Mouse (Mus musculus) myocyte (in vitro differentiated cells): ENCODE results near the gene Cask. TPM values are rescaled to one million over a fixed set of nuclear protein-coding genes. Genes with fewer than 3 reads are reported as not detected.

Source experiments
- H3K27me3 ChIP-seq: one replicate; pipeline ENCODE4 v1.6.1; 2011; ENCODE audit not compliant: control insufficient read depth, insufficient read depth, insufficient read length
- H3K36me3 ChIP-seq: one replicate; pipeline ENCODE4 v1.6.1; 2011; ENCODE audit not compliant: control insufficient read depth, insufficient read depth
- H3K4me2 ChIP-seq: one replicate; pipeline ENCODE4 v1.6.1; 2011; ENCODE audit warnings: low read depth, control low read depth
- H3K4me3 ChIP-seq: one replicate; pipeline ENCODE4 v1.5.1; 2011; ENCODE audit warnings: mild to moderate bottlenecking, control low read depth, moderate library complexity
- H3K79me2 ChIP-seq: one replicate; pipeline ENCODE4 v1.6.1; 2011; ENCODE audit not compliant: control insufficient read depth, insufficient read depth
- H3ac ChIP-seq: one replicate; pipeline ENCODE4 v1.6.1; 2011; ENCODE audit not compliant: control insufficient read depth, insufficient read length
- CEBPB ChIP-seq: IDR thresholded peaks from 2 replicates; pipeline ENCODE4 v1.6.1; 2011; ENCODE audit warnings: mild to moderate bottlenecking, moderate library complexity; ENCODE audit not compliant: poor library complexity, insufficient read depth, severe bottlenecking
- E2F4 ChIP-seq: IDR thresholded peaks from one replicate; pipeline ENCODE4 v1.6.1; 2011; ENCODE audit warnings: mild to moderate bottlenecking, control low read depth, moderate library complexity; ENCODE audit not compliant: insufficient read depth
- MAX ChIP-seq: IDR thresholded peaks from one replicate; pipeline ENCODE4 v1.6.1; 2011; ENCODE audit warnings: low read depth, mild to moderate bottlenecking, control low read depth
- MYOD1 ChIP-seq, 3 experiments: IDR thresholded peaks; one replicate each; pipeline ENCODE4 v1.6.1; 2011; ENCODE audit warnings: control low read depth in 2 of 3, low read depth in 2 of 3, mild to moderate bottlenecking in 2 of 3, moderate library complexity in 1 of 3; ENCODE audit not compliant: insufficient read length in 2 of 3, control insufficient read depth in 1 of 3
- MYOG ChIP-seq, 3 experiments: IDR thresholded peaks; one replicate each; pipeline ENCODE4 v1.6.1; 2011; ENCODE audit warnings: control low read depth in 2 of 3, low read depth in 2 of 3, mild to moderate bottlenecking in 2 of 3; ENCODE audit not compliant: insufficient read length in 2 of 3, control insufficient read depth in 1 of 3, insufficient read depth in 1 of 3
- POLR2A ChIP-seq: IDR thresholded peaks from one replicate; pipeline ENCODE4 v1.6.1; 2011; ENCODE audit warnings: low read depth, mild to moderate bottlenecking, control low read depth, moderate library complexity; ENCODE audit not compliant: insufficient read length
- POLR2AphosphoS2 ChIP-seq: IDR thresholded peaks from one replicate; pipeline ENCODE4 v1.6.1; 2011; ENCODE audit warnings: low read depth, control low read depth; ENCODE audit not compliant: insufficient read length
- REST ChIP-seq: IDR thresholded peaks from one replicate; pipeline ENCODE4 v1.6.1; 2011; ENCODE audit warnings: mild to moderate bottlenecking, control low read depth, moderate library complexity; ENCODE audit not compliant: insufficient read depth, insufficient read length
- SRF ChIP-seq: IDR thresholded peaks from one replicate; pipeline ENCODE4 v1.6.1; 2011; ENCODE audit warnings: low read depth; ENCODE audit not compliant: control insufficient read depth, insufficient read length
- TCF12 ChIP-seq: IDR thresholded peaks from one replicate; pipeline ENCODE4 v1.6.1; 2011; ENCODE audit warnings: mild to moderate bottlenecking, control low read depth; ENCODE audit not compliant: poor library complexity, insufficient read depth, severe bottlenecking
- TCF3 ChIP-seq: IDR thresholded peaks from one replicate; pipeline ENCODE4 v1.6.1; 2011; ENCODE audit warnings: low read depth, control low read depth; ENCODE audit not compliant: insufficient read length
- USF1 ChIP-seq: IDR thresholded peaks from one replicate; pipeline ENCODE4 v1.6.1; 2011; ENCODE audit warnings: low read depth, mild to moderate bottlenecking, control low read depth, moderate library complexity
- polyA plus RNA-seq: library from polyadenylated mRNA; unstranded; fragments of >200 nt; fragmentation: generic; extraction: Trizol; gene quantifications from one replicate; pipeline ENCODE4 v1.2.1, GENCODE M21; 2012; ENCODE audit warnings: missing spikeins

The Cask gene
- polyA plus RNA-seq, 1 experiment = 12.0 TPM

GRCm38 (mm10) chrX:13617294-13617693 is 233.9 kb downstream of the Cask start:
- TF ChIP-seq MAX = no peak
- TF ChIP-seq E2F4 = no peak
- no peak for TF ChIP-seq TCF3
- TF ChIP-seq USF1 = no peak
- TF ChIP-seq POLR2A = no peak
- TF ChIP-seq REST = no peak
- TF ChIP-seq POLR2AphosphoS2 = no peak
- TF ChIP-seq TCF12 = no peak
- no peak for TF ChIP-seq SRF
- no peak for TF ChIP-seq MYOG (IDR thresholded peaks at IDR 0.05; ENCODE audit: control insufficient read depth in 1 of 3, insufficient read depth in 1 of 3, insufficient read length in 2 of 3, low read depth in 2 of 3)
- TF ChIP-seq MYOD1 (IDR thresholded peaks at IDR 0.05; ENCODE audit: control insufficient read depth in 1 of 3, insufficient read length in 2 of 3, low read depth in 2 of 3) = no peak
- TF ChIP-seq CEBPB = no peak

GRCm38 (mm10) chrX:13616726-13617125 is 234.4 kb downstream of the Cask start:
- Histone ChIP-seq H3K79me2 (no peaks in the 10 kb centered on the region), H3K4me2 (no peak overlapping the region), H3K36me3 (peaks cover 4% of the 10 kb centered on the region), H3ac (no peak overlapping the region), H3K27me3 (no peaks in the 10 kb centered on the region), H3K4me3 (no peak overlapping the region)
- TF ChIP-seq MYOG (IDR thresholded peaks at IDR 0.05; ENCODE audit: control insufficient read depth in 1 of 3, insufficient read depth in 1 of 3, insufficient read length in 2 of 3, low read depth in 2 of 3) (no peak), USF1 (no peak), E2F4 (no peak), POLR2AphosphoS2 (no peak), CEBPB (no peak), MYOD1 (IDR thresholded peaks at IDR 0.05; ENCODE audit: control insufficient read depth in 1 of 3, insufficient read length in 2 of 3, low read depth in 2 of 3) (no peak), TCF3 (no peak), TCF12 (no peak)

More at GRCm38 (mm10) chrX:13617294-13617693, 233.9 kb downstream of the Cask start:
- Histone ChIP-seq H3K36me3 (peaks cover 4% of the 10 kb centered on the region), H3K4me3 (no peak overlapping the region), H3K27me3 (no peaks in the 10 kb centered on the region), H3ac (no peak overlapping the region), H3K79me2 (no peaks in the 10 kb centered on the region), H3K4me2 (no peak overlapping the region)

- no peak overlapping the region for H3K4me2 ChIP-seq
- H3K36me3 ChIP-seq = no peaks in the 10 kb centered on the region
- H3ac ChIP-seq = no peak overlapping the region
- TF ChIP-seq MYOG (IDR thresholded peaks at IDR 0.05; ENCODE audit: control insufficient read depth in 1 of 3, insufficient read depth in 1 of 3, insufficient read length in 2 of 3, low read depth in 2 of 3) (no peak), MYOD1 (IDR thresholded peaks at IDR 0.05; ENCODE audit: control insufficient read depth in 1 of 3, insufficient read length in 2 of 3, low read depth in 2 of 3) (no peak), TCF12 (no peak), SRF (no peak), MAX (no peak), POLR2AphosphoS2 (no peak), TCF3 (no peak), USF1 (no peak), E2F4 (no peak), REST (no peak), CEBPB (no peak), POLR2A (no peak)
- H3K4me3 ChIP-seq = no peak overlapping the region
- no peaks in the 10 kb centered on the region for H3K79me2 ChIP-seq
- H3K27me3 ChIP-seq = no peaks in the 10 kb centered on the region
Observed at GRCm38 (mm10) chrX:13612115-13612514, 239.1 kb downstream of the Cask start.

GRCm38 (mm10) chrX:13611114-13611513 is 240.1 kb downstream of the Cask start:
- H3K4me2 ChIP-seq = no peak overlapping the region
- no peak overlapping the region for H3ac ChIP-seq
- no peaks in the 10 kb centered on the region for H3K79me2 ChIP-seq
- TF ChIP-seq CEBPB (no peak), MYOD1 (IDR thresholded peaks at IDR 0.05; ENCODE audit: control insufficient read depth in 1 of 3, insufficient read length in 2 of 3, low read depth in 2 of 3) (no peak), POLR2AphosphoS2 (no peak), MAX (no peak), USF1 (no peak)
- H3K36me3 ChIP-seq = no peaks in the 10 kb centered on the region
- H3K27me3 ChIP-seq = no peaks in the 10 kb centered on the region
- no peak overlapping the region for H3K4me3 ChIP-seq

GRCm38 (mm10) chrX:13607752-13608151 is 243.4 kb downstream of the Cask start:
- Histone ChIP-seq H3ac (no peak overlapping the region), H3K36me3 (no peaks in the 10 kb centered on the region), H3K27me3 (no peaks in the 10 kb centered on the region), H3K79me2 (no peaks in the 10 kb centered on the region), H3K4me2 (no peak overlapping the region), H3K4me3 (no peak overlapping the region)
- TF ChIP-seq SRF (no peak), MYOD1 (IDR thresholded peaks at IDR 0.05; ENCODE audit: control insufficient read depth in 1 of 3, insufficient read length in 2 of 3, low read depth in 2 of 3) (no peak), E2F4 (no peak), TCF3 (no peak), REST (no peak), POLR2A (no peak), TCF12 (no peak), CEBPB (no peak), USF1 (no peak), MYOG (IDR thresholded peaks at IDR 0.05; ENCODE audit: control insufficient read depth in 1 of 3, insufficient read depth in 1 of 3, insufficient read length in 2 of 3, low read depth in 2 of 3) (no peak), POLR2AphosphoS2 (no peak), MAX (no peak)
